Comparison of ENCODE assay signal across 9 mouse cellular contexts in the genomic region with DNA sequence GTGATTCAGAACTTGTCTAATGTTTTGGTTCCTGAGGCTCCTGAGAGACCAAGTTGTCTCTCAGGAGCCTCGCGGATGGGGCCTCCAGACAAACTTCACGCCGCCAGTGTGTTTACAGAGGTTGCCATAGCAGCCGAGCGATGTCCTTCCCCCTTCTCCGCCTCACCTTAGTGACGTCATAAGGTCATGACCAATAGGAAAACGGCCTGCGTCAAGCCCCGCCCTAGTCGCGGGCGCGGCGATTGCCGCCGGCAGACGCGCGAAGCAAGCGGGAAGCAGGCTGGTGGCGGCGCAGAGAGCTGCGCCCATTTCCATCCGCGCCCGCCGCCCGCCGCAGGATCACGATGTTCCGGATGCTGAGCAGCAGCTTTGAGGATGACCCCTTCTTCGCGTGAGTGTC. TPM values are rescaled to one million over a fixed set of nuclear protein-coding genes. Genes with fewer than 3 reads are reported as not detected.
A peak's percentile ranks its signal among the peaks of the same experiment; 100 is the strongest.
DNase-seq lines count a peak whose midpoint lies in the region; ATAC-seq and TF ChIP-seq lines count a peak whose summit lies in the region.
"Had no signal": no experiment of that assay in that cellular context is flagged by ENCODE, and none has a peak within 500 bp of the region (broad histone marks: within the 10 kb centered on the region; RNA-seq: fewer than 3 reads in every experiment).

Gene Mlf1, plus strand, starts transcription at position 226 of the 400 bp plus-strand sequence.

- no peaks in the 10 kb centered on the region for H3K36me3 ChIP-seq in heart, embryonic 10.5 days
- no peaks in the 10 kb centered on the region for H3K36me3 ChIP-seq in kidney, embryonic 14.5 days (ENCODE audit: control insufficient read depth, insufficient read depth, low read length)
- H3K36me3 ChIP-seq in limb, embryonic 14.5 days (ENCODE audit: control insufficient read depth, insufficient read depth, low read length): no peaks in the 10 kb centered on the region
- H3K36me3 ChIP-seq in midbrain, postnatal 0 days (ENCODE audit: insufficient read depth, low read length): no peaks in the 10 kb centered on the region
- H3K36me3 ChIP-seq: G1E had no signal

- ATAC-seq in erythroblast, adult 5-6 weeks (replicated peaks; ENCODE audit: low FRiP score, poor library complexity, severe bottlenecking): peak; percentile 57
- ATAC-seq in kidney, embryonic 14.5 days (ENCODE audit: low FRiP score, low TSS enrichment): peak; percentile 99
- ATAC-seq in limb, embryonic 14.5 days (ENCODE audit: low FRiP score, low read depth): peak; percentile 98
- peak; percentile 97 for ATAC-seq in midbrain, postnatal 0 days (ENCODE audit: low FRiP score)

- peaks cover 16% of the 10 kb centered on the region; the same call in 1 of the 2 replicates for H3K4me1 ChIP-seq in heart, embryonic 10.5 days
- no peaks in the 10 kb centered on the region for H3K4me1 ChIP-seq in kidney, embryonic 14.5 days (ENCODE audit: control insufficient read depth, insufficient read depth, low read length)
- no peaks in the 10 kb centered on the region for H3K4me1 ChIP-seq in limb, embryonic 14.5 days (ENCODE audit: control insufficient read depth, insufficient read depth, low read length)
- no peaks in the 10 kb centered on the region for H3K4me1 ChIP-seq in midbrain, postnatal 0 days (ENCODE audit: insufficient read depth, low read length)

- no peaks in the 10 kb centered on the region for H3K9me3 ChIP-seq in heart, embryonic 10.5 days
- H3K9me3 ChIP-seq in kidney, embryonic 14.5 days (ENCODE audit: control insufficient read depth, low read length): no peaks in the 10 kb centered on the region
- H3K9me3 ChIP-seq in limb, embryonic 14.5 days (ENCODE audit: control insufficient read depth, low read length): no peaks in the 10 kb centered on the region
- H3K9me3 ChIP-seq in midbrain, postnatal 0 days (ENCODE audit: low read length): no peaks in the 10 kb centered on the region

- TF ChIP-seq CTCF in brain, embryonic 14.5 days (IDR thresholded peaks at IDR 0.05; ENCODE audit: borderline replicate concordance, extremely low read depth, insufficient read depth, insufficient read length): no peak
- peak; percentile 31; the same call in 1 of the 2 replicates for TF ChIP-seq CTCF in midbrain, postnatal 0 days (IDR thresholded peaks at IDR 0.05)

- peak within 1 kb of the TSS; percentile 80 for H3K27ac ChIP-seq in heart, embryonic 10.5 days
- H3K27ac ChIP-seq in kidney, embryonic 14.5 days (ENCODE audit: low read depth, low read length): no peak within 1 kb of the TSS
- H3K27ac ChIP-seq in limb, embryonic 14.5 days (replicated peaks; ENCODE audit: low read depth, low read length): no peak within 1 kb of the TSS
- H3K27ac ChIP-seq in midbrain, postnatal 0 days (ENCODE audit: low read depth, low read length): no peak within 1 kb of the TSS

- peaks cover 22% of the 10 kb centered on the region for H3K27me3 ChIP-seq in heart, embryonic 10.5 days (ENCODE audit: insufficient read depth, poor library complexity, severe bottlenecking)
- H3K27me3 ChIP-seq in kidney, embryonic 14.5 days (ENCODE audit: control insufficient read depth, insufficient read depth, low read length): peaks cover 8% of the 10 kb centered on the region
- H3K27me3 ChIP-seq in limb, embryonic 14.5 days (ENCODE audit: control insufficient read depth, insufficient read depth, low read length): peaks cover 8% of the 10 kb centered on the region
- peaks cover 8% of the 10 kb centered on the region; the same call in 1 of the 2 replicates for H3K27me3 ChIP-seq in midbrain, postnatal 0 days (ENCODE audit: insufficient read depth, low read length)

- peak within 1 kb of the TSS; percentile 84 for H3K4me2 ChIP-seq in kidney, embryonic 14.5 days (replicated peaks; ENCODE audit: low read depth, low read length)
- peak within 1 kb of the TSS; percentile 80 for H3K4me2 ChIP-seq in limb, embryonic 14.5 days (replicated peaks; ENCODE audit: low read depth, low read length, severe bottlenecking)
- peak within 1 kb of the TSS; percentile 79 for H3K4me2 ChIP-seq in midbrain, postnatal 0 days (ENCODE audit: low read depth, low read length, poor library complexity, severe bottlenecking)

- TF ChIP-seq POLR2A in brain, embryonic 14.5 days (IDR thresholded peaks at IDR 0.05; ENCODE audit: borderline replicate concordance, extremely low read depth, insufficient read depth, insufficient read length, poor library complexity, severe bottlenecking): no peak
- TF ChIP-seq POLR2A in limb, embryonic 14.5 days (IDR thresholded peaks at IDR 0.05; ENCODE audit: borderline replicate concordance, extremely low read depth, insufficient read depth, insufficient read length): no peak

- peak; percentile 93 for DNase-seq in 416B (ENCODE audit: low read depth)
- peak; percentile 98 for DNase-seq in brain, embryonic 14.5 days (ENCODE audit: low read depth)
- DNase-seq in heart, embryonic 10.5 days (ENCODE audit: low spot score): peak; percentile 92
- DNase-seq in limb, embryonic 14.5 days (ENCODE audit: low spot score): peak; percentile 93
- DNase-seq in midbrain, postnatal 0 days (ENCODE audit: low spot score): peak; percentile 96
- peak; percentile 65 to 80 for DNase-seq in spleen, postnatal 10 days (ENCODE audit: low spot score in 2 of 2)

- H3K4me3 ChIP-seq in heart, embryonic 10.5 days: peak within 1 kb of the TSS; percentile 68
- peak within 1 kb of the TSS; percentile 49 for H3K4me3 ChIP-seq in kidney, embryonic 14.5 days (ENCODE audit: low read length)
- peak within 1 kb of the TSS; percentile 57 for H3K4me3 ChIP-seq in limb, embryonic 14.5 days (replicated peaks; ENCODE audit: low read length)
- peak within 1 kb of the TSS; percentile 57 for H3K4me3 ChIP-seq in midbrain, postnatal 0 days (ENCODE audit: low read depth, low read length)

- peak within 1 kb of the TSS; percentile 50; the same call in 1 of the 2 replicates for H3K9ac ChIP-seq in kidney, embryonic 14.5 days (ENCODE audit: low read depth, low read length)
- peak within 1 kb of the TSS; percentile 55 for H3K9ac ChIP-seq in limb, embryonic 14.5 days (ENCODE audit: low read depth, low read length, severe bottlenecking)
- peak within 1 kb of the TSS; percentile 56; the same call in 1 of the 2 replicates for H3K9ac ChIP-seq in midbrain, postnatal 0 days (replicated peaks; ENCODE audit: low read length, poor library complexity, severe bottlenecking)

- under 1% methylated on average over 35 of the region's 35 CpGs for WGBS in heart, embryonic 10.5 days
- WGBS in kidney, embryonic 14.5 days: 0% methylated on average over 35 of the region's 35 CpGs
- WGBS in limb, embryonic 14.5 days: under 1% methylated on average over 35 of the region's 35 CpGs
- under 1% methylated on average over 35 of the region's 35 CpGs for WGBS in midbrain, postnatal 0 days

RNA-seq across cellular contexts. Expression of gene Mlf1, which starts in this region (rescaled TPM):
- 11.1 and 14.0 TPM in 2 replicates for polyA plus RNA-seq in brain, embryonic 14.5 days (2012; rRNA removed)
- not detected in 2 replicates for total RNA-seq in erythroblast, adult 5-6 weeks (2015; ENCODE audit: low replicate concordance)
- total RNA-seq in erythroblast, adult 5-6 weeks (2017; ENCODE audit: low replicate concordance): not detected in 2 replicates
- polyA plus RNA-seq in heart, embryonic 10.5 days (2016; fragmentation: Nextera tagmentation; extraction: Ambion mirVana): 28.8 and 32.6 TPM in 2 replicates
- 13.4 and 18.3 TPM in 2 replicates for polyA plus RNA-seq in kidney, embryonic 14.5 days (2014; fragmentation: Nextera tagmentation; extraction: Ambion mirVana)
- 5.3 and 7.3 TPM in 2 replicates for polyA plus RNA-seq in limb, embryonic 14.5 days (2012; rRNA removed)
- 15.1 and 16.3 TPM in 2 replicates for polyA plus RNA-seq in limb, embryonic 14.5 days (2014; fragmentation: Nextera tagmentation; extraction: Ambion mirVana)
- 6.2 and 17.5 TPM in 2 replicates for total RNA-seq in midbrain, postnatal 0 days (2014; rRNA removed)
- 26.0 and 28.8 TPM in 2 replicates for polyA plus RNA-seq in midbrain, postnatal 0 days (2015; fragmentation: Nextera tagmentation; extraction: Ambion mirVana)
- total RNA-seq: G1E had no signal
- polyA plus RNA-seq: G1E had no signal

Comparison
In these comparisons a context has a peak if more than half of its experiments do, and no peak if none do; other contexts are left out.
1. Peak in ATAC-seq in erythroblast, adult 5-6 weeks; RNA of the gene not detected or under 1 TPM.